Mouse (Mus musculus) adrenal gland, adult 18-20 months (tissue): ENCODE results near the gene Adat2. TPM values are rescaled to one million over a fixed set of nuclear protein-coding genes. Genes with fewer than 3 reads are reported as not detected.
A peak's percentile ranks its signal among the peaks of the same experiment; 100 is the strongest.

Experiments used
- DNase-seq, 2 experiments: peaks; one replicate each; pipeline ENCODE4 v3.0.0; 2021 to 2022; ENCODE audit warnings: low spot score in 2 of 2
- long read RNA-seq, 2 experiments: library from polyadenylated mRNA; stranded (forward); transcript quantifications; one replicate each; pipeline ENCODE4 v2.0.0; 2021
- total RNA-seq, 2 experiments: library from RNA; stranded (reverse); gene quantifications; 1 replicate in 1 of 2; 2 replicates in 1 of 2; pipeline ENCODE4 v1.2.3; 2021

Gene Adat2
- 1 to 10 TPM; 2.1 to 3.5 TPM for total RNA-seq
- long read RNA-seq, experiment 1: 0 reads
- long read RNA-seq, experiment 2, partial matches to known transcripts: 0 of 1 reads
- long read RNA-seq, experiment 2, other reads (novel, unspliced or antisense): 0 of 1 reads

DNA sequence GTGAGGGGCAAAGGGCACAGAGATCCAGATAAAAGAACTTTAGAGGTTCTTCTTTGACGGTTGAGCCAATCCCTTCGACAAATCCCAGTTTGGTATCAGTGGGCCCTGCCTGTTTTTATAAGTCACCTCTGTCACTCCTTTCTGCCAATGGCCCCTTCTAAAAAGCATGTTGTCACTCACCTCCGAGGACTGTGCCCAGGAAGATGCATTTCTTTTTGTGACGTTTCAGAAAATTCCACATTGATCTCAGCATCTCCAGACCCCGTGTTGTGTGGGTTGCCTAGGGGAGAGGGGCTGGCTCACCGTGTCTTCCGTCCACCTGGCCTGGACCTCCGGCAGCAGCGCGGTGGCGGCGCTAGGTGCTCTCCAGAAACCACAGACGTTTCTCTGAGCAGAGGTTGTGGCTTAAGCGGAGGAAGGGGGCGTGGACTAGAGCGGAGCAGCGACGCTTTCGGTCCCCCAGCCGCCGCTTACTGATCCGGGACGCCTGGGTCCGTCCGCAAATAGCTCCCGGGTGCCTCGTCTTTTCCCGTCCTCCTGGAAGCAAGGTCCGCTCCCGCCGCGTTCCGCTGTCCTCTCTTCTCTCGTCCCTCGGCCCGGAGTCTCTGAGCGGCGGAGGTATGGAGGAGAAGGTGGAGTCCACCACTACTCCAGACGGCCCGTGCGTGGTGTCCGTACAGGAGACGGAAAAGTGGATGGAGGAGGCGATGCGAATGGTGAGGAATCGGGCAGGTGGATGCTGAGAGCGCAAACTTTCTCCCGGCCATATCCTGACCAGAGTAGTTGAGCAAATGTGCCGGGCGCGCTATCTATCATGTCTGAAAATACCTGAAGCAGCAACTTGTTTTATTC, at the start of gene Adat2, which contains the start of gene Pex3:
TSS of gene Adat2 (plus strand) at position 249 of the 852 bp plus-strand sequence.
TSS of gene Pex3 (minus strand) at position 497 of the 852 bp plus-strand sequence.
- DNase-seq: peak; percentile 90 to 92

DNA sequence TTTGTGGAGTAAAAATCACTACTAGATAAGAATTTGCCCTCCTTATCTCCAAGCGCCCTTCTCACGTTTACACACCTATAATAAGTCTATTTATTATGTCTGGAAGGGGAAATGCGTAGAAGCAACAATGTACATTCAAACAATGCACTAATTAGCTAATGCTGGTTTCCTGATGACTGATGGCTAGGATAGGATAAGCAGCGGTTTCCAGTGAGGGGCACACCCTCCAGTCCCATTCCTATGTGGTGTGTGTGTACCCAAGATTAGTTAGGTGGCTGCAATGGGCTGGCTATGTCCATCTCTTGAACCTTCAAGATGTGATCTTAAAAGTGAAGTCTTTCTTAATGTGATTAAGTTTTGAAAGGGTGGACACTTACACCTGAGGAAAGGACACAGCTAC, 30.8 kb upstream of the Adat2 start:
- no peak for DNase-seq

DNA sequence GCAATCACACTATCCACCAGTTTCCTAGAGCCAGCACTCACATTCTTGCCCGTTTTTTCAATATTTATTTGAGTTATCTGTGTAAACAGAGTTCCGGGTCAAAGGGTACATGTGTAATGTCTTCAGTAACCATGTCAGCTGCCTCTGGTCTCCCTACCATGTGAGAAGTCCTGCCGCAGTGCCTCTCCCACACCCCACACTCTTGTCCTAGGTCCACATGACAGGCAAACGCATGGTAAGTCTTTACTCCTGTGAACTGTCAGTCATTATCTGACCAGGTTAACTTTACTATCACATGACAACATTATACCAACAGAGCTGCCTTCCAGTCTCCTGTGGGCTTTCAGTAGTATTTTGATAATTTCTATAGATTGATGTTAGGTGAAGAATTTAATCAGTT, 24.5 kb upstream of the Adat2 start:
- DNase-seq: no peak

DNA sequence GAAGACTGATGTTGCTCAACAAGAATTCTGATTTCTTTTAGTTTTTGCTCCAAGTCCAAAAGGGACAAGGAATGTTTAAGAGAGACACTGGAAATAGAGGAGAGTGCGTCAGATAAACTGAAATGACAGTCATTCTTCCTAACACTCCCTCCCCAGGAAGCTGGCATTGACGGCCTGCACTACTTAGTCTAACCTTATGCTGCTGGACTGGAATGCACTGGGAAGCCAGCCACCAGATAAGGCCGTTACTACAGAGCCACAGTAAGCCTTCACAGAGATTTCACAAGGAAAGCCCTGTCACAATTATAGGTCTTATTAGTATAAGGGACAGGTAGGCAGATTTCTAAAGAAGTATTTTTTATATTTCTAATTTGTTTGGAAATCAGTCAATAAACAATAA, 17.9 kb upstream of the Adat2 start:
- no peak for DNase-seq

DNA sequence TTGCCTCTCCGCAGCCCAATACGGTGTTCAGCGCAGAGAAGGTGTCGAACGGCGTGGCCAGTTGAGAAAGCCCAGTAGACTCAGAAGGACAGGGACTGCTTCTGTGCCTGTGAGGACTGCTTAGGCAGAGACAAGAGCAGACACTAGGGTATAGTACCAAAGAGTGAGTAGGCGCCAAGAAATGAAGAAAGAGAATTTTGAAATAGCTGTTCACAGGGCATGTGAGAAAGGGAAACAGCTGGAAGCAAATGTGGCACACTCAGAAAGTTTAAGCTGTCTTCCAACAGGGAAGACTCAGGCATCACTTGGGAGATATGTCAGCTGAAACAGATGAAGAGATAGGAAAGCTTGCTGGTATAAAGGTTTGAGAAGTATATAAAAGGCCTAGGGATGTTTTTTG, 16.0 kb upstream of the Adat2 start:
- DNase-seq: no peak

DNA sequence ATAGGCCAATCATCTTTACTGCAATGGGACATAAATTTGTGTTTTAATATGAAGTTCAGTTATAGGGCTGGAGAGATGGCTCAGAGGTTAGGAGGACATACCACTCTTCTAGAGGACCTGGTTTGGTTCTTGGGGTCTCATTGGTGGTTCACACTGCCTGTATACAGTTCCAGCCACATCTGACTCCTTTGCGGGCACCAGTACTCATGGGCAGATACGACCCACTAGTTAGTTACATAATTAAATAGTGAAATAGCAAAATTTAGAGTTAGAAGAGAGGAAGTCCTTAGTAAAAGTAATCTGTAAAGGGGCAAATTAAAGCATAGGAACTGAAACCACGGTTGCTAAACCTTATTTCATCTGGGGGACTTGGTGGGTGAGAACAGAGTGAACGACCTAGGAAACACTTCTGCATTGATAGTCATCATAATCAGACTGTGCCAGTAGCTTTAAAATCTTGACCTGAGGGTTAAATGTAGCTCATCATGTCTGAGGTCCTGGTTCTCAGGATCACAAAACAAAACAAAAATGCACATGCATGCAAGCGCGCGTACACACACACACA, 12.8 kb upstream of the Adat2 start:
- no peak for DNase-seq

DNA sequence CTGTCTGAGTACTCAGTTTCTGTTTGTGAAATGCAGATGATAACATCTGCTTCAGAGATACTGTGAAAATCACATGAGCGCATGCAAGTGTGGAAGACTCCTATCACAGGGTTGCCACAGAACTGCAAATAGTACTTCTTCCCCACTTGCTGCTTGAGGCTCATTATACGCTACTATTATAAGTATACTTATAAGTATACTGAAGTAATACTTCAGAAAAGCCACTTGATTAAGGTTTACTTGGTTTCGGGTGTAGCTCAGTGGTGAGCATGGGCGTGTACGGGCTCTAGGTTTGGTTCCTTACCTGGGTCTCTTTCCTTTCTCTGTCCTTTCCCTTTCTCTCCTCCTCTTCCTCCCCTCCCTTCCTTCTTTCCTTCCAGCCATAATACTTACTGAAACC, 11.0 kb upstream of the Adat2 start:
- no peak for DNase-seq

DNA sequence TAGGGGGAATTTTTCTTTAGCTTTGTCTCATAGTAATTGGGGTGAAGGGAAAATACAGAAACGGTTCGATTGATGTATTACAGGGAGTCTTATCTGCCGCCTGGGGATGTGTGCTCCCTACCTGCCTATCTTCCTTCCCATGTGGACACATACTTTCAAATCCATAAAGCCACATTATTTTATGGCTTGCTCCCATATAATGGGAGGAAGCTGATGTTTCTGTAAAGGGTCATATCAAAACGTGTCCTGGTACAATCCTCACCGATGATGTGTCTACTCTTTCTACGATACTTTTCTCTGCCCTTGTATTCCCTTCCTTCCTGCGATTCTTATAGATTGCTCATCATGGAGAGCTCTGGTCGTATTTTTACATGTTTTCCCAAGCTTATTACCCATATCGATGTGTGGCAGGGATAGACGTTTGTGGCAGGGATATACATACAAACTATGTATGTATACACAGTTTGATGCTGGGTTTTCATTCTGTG, 848 bp downstream of the Adat2 start:
- no peak for DNase-seq

DNA sequence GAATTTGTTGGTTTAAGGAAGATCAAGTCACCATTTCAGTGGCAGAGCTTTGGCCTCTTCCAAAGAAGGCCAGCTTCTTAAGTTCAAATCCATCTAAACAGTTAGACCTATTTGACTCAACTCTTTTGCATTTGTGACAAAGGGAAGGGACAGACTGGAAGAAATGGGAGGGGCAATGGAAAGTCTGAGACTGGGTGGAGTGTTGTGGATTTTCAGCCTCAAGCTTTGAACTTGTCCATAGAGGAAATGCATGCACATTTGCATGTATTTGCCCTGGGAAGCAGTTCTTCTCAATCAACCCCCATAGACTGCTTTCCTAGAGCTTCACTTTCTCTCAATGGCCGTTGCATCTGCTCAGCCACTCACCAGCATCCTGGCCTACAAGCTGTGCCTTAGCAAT, 1.6 kb downstream of the Adat2 start:
- DNase-seq: no peak

DNA sequence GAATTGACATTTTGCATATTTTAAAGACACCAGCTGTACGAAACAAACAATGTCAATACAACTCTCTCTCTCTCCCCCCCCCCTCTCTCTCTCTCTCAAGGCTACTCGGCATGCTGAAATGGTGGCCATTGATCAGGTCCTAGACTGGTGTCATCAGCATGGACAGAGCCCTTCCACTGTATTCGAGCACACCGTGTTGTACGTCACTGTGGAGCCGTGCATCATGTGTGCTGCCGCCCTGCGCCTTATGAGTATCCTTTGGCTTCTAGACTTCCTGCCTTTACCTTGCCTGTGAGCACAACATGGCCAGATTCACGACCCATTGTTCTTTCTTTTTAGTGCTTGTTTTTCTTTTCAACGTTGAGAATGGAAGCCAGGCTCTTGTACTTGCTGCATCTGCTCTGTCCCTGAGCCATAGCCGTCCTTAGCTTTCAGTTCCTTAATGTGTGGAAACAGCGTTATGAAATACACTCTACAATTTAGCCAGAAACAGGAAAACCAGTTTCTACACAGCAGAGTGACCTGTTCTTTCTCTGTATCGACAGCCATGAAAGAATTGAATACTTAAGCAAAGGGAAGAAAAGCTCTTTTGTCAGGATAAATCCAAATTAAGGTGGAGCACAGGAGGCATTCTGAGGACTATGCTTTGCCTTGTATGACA, 7.5 kb downstream of the Adat2 start:
- DNase-seq: no peak

DNA sequence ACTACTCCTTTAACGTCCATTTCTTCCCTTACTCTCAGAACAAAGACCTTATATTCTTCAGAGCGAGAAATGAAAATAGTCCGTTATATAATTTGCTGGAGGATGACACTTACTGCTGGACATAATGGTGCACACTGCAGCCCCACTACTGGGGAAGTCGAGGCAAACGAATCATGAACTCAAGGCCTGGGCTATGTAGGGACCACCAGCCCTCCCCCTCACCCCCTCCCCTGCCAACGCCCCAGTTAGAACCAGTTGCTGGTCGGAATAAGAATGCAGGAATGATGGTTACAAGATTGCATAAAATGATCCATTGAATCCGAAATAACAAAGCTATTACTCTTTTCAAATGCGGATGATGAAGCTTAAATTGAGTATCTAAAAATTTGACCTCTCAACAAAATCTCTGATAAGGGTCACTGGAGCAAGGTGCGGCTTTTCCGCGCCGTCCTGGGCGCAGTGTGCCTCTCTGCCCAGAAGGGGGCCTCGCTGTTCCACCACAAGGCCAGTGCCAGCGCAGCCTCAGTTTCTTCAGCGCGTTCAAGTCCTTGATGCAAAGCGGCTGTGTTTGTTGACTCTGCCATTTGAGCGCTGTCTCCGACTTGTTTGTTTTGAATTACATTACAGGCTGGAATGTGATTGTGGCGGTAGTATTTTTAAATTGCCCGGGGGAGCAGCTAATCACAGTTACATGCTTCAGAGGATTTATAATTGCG, 11.8 kb downstream of the Adat2 start:
- DNase-seq: peak; percentile 66 to 73

DNA sequence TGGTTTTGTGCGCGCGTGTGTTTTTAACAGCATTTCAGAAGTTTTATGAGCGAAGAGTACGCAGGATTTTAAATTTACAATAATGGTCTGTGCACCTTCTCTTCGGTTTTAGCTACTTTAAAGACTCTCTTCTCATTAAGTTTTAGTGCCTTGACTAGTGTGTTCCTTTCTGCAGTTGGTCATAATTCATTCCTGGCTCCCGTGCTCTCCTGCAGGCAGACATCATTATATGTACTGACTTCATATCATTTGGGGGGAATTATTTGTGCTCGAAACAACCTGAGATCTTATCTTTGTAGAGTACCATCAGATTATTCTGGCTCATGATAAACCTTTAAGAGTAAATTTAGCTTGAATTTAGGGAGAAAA, 12.4 kb downstream of the Adat2 start:
- DNase-seq: no peak

DNA sequence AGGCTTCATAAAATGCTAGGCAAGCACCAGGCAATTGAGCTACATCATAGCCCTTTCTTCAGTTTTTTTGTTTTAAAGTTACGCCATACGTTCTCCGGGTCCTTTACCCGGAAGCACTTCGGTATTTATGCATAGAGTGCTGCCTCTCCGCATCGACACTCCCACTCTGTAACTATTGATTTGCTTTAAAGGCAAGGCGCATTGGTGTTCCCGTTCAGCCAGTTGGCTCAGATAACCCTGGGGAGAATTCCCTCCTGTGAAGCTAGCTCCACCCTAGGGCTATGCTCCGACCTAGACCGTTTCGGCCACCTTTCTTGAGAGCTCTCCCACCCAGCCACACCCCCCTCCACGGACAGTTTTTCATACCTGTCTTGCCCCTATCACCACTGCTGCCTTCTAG, 13.7 kb downstream of the Adat2 start:
- no peak for DNase-seq

DNA sequence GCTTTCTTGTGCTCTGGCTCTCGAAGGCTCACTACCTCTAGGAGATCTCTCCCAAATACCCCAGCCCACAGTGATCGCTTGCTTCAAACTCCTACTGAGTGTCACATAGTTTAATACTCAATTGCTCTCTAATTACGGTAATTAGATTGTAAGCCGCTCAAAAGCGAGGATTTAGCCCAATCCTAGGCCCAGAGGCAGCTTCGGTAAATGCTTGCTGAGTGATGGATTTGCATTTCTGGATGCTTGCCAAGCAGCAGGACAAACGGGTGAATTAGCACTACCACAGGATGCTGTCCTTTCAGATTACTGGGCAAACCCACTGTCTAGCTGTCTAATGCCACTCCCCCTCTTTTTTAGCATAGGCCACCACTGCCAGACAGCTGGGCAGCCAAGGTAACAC, 17.1 kb downstream of the Adat2 start:
- DNase-seq: no peak

DNA sequence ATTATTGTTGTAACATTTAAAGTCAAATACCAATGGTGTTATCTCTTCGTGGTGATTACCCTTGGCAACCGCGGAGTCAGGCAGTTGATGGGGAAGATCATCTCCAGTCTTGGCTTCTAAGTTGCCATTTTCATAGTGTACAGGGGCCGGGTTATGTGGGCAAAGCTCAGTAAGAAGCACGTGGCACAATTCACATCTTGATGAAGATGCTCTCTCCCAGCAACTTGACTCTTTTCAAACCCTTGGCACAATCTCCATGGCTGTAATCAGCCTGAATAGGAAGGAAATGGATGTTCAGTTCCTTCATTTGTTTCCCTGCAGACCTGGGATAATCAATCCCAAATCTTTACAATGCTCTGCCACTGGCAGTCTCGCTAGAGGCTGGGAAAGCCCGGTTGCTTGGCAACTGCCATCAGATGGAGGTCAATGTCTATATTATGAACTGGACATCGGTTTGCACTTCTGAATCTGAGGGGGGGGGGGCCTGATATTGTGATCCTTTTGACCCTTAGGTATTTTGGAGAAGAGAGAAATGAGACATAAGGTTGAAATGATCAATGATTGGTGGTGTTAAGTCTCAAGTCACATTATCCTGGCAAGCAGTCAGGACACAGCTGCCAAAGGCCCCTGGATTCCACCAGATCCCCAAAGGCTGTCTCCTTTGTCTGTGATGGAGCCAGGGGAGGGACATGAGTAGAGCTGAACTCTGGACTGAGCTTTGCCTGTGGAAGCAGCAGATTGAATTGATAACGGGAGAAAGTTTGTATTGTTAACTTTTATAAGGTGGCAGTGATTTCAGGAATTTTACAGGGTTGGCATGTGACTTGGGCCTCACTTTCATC, 18.2 kb downstream of the Adat2 start:
- no peak for DNase-seq

DNA sequence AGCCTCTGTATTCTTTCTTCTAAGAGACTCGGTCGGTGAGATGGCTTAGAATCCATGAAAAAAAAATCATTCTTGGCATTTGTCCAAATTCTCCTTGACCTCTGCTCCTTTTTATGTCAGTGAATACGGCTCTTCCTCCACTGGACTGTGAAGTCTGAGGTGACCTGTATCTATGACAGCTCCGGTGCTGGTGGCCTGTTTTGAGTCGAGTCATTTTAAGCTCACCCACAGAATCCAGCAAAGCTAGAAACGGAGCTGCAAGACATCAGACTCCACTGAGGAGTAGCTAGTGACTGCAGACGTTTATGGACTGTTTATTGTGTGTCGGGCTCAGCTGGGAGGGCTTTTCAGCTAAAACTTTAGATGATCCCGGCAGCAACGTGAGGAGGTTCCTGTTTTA, 19.3 kb downstream of the Adat2 start:
- no peak for DNase-seq

DNA sequence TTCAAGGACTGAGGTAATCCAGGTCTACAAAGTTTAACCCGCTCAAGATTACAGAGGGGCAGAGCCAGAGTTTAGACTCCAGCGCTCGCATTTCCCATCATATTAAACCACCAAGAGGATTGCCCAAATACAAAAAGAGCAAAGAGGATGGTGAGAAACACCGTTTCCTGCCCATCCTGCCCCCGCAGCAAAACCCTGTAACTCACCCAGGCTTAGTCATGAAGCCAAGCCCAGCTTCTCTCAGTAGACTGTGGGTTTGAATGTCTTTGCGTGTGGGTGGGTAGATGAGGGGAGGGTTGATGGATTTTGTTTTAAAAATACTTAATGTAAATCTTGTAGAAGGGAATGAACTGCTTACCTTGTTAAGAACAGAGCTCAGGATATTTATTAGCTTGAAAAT, 19.7 kb downstream of the Adat2 start:
- no peak for DNase-seq

DNA sequence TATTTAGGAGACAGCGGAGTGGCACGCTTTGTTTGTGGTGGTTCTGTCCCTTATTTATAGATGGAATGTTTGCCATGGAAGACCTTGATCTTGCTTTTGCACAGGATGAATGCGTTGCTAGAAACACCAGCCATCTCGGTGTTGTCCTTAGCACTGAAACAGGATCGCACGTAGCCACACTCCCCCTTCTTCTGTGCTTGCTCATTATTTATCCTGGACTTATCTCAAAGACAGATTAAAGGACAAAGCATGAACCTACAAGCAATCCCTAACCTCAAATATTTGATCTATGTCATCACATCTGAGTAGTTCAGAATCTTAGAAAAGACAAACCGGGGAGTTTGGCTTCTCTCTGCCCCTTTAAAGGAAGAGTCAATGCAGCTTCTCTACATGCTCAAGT, 24.4 kb downstream of the Adat2 start:
- DNase-seq: no peak

DNA sequence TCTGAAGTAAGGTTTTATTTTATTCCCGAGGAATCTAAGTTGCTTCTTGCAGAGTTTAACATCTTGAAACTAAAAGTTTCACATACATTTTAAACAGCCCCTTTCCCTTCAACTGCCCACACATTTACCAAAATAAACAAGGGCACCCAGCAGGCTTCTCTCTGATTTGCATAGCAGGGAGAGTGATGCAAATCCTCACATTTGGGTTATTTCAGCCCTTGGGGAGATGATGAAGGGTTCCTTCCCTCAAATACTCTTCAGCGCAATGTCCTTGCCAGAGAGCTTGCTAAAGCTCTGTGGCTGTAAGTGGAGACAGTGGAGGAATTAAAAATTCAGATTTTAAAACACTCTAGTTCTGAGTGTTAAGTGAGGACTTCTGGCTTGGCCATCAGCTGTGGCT, 35.2 kb downstream of the Adat2 start:
- no peak for DNase-seq

DNA sequence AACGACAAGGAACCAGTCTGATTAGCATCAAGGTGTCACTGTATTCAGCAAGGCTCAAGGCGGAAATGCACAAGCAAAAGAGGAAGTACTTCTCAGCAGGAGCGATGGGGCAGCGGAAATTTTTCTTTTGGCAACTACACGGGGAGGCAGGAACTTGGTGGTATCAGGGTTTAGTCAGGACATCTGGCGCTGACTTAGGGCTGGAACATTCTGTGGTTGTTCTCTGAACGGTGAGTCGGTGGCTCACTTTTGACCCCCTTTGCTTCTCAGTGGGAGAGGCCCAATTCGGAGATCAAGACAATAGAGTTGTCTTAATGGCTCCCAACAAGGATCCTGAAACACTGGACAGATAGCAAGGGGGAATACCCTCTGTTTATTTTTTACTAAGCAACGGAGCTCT, 39.5 kb downstream of the Adat2 start:
- no peak for DNase-seq
